Mouse (Mus musculus) ZHBTc4 (cell line): ENCODE measurements at regions not wholly inside any gene's neighbourhood (a gene's known extent, or its start where the extent isn't known, plus 50 kb on each side); places are given as distances from the start of the nearest gene placed in this dataset.
A peak's percentile ranks its signal among the peaks of the same experiment; 100 is the strongest.

Experiments used
- DNase-seq: peaks from one replicate; pipeline ENCODE4 v3.0.0-alpha.2; 2011; ENCODE audit warnings: low read depth, low spot score

DNA sequence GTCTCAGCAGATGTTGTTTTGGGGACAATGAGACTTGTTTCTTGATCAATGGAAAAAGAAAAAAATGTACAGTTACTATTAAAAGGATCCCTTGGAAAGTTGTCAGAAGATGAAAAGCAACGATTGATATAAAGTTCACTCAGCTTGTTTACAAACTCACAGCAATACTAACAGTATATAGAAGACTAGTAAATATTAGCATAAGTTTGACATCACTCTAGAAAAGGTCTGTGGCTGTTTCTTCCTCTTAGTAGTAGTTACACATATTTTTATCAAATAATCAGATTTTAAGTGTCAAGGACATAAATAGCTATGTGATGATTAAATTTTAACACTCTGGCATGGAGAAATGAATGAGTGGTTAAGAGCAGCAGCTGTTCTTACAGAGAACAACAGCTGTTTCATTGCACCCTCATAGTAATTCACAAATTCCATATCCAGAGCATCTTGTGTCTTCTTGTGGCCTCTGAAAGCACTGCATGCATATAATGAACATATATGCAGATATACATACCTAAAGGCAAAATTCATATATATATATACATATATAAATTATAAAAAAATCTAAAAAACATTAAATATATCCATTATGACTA lies 179.1 kb upstream of the Pcdh10 start:
- DNase-seq, result no peak

DNA sequence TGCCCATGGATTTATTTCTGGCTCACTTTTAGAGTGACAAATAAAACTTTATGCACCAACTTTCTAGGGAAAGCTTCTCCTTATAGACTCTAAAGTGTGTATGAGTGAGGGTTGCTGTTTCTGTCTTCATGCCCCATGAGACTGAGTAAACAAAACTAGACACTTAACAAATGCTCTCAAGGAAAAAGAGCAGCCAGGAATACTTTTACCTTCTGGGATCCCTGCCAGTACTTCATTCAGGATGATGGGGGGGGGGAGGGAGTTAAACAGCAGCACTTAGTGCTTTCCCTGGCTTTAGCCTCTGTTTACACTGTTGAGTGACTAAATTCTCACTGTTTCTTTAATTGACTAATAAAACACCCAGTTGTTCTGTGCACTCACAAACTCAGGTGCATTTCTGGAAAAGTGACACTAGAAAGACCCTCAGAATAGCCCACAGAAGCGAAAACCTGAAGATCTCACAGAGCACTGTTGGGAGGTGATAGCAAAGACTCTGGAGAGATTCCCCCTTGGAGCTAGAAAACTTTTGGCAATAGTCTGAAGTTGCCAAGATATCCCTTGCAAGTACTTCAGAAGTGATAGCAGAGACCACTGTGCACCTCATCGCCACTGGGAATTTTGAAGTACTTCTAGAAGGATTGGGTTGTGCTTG lies 173.7 kb upstream of the Pcdh10 start:
- DNase-seq, result no peak

DNA sequence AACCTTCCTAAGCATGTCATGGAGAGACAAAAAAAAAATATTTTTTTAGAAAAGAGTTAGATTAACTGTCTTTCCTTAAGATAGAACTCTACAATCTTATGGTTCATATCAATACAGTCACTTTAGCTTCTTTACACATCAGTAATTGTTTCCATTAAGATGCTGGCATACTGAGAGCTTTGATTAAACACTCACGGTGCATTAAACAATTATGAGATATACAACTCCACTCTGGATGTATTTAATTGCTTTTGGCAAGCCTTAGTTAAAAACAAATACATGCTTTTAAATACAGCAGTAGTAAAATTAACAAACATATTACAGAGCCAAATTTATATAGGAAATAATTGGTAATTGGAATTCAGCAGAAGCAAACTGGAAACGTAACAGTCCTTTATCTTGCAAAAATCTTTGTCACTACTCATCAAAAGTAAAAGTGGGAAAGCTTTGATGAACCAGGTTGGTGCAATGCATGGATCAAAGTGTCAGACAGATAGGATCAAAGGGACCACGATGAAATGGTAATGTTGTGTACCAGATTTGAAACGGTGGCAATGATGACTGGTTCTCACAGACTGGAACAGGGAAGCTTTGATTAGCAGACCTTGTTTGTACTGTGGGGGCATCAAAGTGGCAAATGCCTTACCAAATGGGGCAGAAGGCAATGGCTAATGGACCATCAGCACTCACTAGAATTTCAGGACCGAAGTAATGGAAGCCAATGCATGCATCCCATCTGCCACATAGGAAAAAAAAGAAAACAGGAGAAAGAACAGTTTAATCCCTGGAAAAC lies 146.4 kb upstream of the Pcdh10 start:
- no peak for DNase-seq

DNA sequence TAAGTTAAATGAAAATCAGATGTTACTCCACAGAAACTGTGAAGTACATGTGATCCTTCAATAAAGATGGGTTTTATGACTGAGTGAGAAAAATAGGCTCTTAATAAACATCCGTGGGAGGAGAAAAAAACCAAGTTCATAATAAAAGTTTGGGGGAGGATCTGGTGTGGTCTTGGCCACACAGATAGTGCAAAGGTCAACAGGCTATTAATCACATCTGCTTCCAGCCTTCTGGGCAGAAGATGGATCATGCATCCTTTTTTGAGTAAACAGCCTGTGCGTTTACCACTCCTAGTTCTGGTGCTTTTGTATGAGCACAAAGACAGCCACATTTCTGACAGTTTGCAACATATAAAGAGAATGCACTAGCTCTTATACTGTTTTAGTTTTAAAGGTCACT lies 139.7 kb upstream of the Pcdh10 start:
- DNase-seq, result no peak

DNA sequence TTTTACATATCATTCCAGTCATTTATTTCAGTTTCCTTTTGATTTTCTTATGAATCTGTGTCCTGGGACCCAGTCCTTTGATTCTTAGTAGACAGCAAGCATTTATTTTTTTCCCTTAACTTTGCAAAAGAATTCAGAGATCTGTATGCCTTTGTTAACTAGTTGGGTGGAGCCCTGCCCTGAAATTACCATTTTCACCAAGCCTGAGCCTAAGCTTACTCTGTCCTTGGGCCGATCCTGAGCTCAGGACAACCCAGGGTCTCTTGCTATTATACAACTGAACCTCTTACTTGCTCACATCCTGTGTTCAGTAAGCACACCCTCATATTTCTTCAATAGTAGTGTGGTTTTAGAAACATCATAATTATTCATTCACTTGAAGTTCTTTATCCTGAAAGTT lies 132.7 kb upstream of the Pcdh10 start:
- DNase-seq, result peak; percentile 54

DNA sequence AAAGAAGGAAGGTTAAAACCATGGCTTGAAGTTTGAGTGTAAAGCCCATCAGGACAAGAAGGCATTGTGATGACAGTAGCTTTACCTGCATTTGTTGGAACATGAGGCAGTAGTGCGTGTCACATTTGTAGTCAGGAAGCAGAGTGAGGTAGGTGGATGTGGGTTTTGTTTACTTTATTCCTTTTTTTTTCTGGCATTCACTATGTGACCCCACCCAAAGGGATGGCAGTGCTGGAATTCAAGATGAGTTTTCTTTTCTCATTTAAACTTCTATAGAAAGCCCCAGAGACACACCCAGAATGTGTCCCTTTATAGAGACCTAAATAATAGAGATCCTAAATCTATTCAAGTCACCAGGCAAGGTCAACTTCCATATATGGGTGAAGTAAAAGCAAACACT lies 131.6 kb upstream of the Pcdh10 start:
- DNase-seq, result peak; percentile 64

DNA sequence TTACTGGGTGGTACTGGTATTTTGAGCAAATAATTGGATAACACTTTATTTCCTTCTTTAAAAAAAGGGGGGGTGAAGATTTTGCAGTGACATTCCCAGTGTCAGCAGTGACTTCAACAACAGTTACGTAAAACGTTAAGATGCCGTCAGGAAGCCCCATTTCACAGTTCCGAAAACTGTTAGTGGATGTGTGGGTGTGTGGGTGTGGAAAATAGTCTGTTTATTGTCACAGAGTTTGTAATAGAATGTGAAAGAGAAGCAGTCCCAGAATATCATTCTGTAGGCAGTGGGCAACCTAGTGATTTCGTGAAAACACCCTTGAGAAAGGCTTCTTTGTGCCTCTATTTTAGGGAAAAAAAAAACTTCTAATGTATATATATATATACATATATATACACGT lies 101.4 kb upstream of the Pcdh10 start:
- no peak for DNase-seq

DNA sequence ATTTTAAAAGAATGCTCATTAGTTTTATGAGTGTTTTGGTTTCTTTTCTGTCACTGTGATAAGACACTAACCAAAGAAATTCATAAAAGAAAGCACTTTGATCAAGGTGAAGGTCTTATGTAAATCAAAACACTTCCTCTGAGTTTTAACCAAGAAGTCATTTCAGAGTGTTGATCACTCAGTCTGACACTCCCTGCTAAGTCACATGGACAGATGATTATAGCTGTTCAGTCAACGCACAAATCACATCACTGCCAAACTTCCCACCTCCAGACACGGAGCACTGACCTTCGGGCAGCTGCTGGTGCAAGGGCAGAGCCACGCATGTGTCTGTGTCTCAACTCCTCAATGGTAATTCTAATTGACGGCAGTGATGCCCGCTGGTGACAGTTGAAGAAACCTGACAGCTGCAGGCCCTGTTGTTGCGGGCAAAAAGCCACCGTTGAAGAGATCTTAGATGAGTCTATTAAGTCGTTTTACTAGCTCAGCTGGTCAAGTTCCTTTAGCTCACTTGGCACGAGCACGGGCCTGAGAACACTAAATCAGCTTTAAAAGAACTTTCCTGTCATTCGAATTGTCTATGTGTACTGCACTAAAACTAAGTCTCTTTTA lies 80.8 kb upstream of the Pcdh10 start:
- no peak for DNase-seq

DNA sequence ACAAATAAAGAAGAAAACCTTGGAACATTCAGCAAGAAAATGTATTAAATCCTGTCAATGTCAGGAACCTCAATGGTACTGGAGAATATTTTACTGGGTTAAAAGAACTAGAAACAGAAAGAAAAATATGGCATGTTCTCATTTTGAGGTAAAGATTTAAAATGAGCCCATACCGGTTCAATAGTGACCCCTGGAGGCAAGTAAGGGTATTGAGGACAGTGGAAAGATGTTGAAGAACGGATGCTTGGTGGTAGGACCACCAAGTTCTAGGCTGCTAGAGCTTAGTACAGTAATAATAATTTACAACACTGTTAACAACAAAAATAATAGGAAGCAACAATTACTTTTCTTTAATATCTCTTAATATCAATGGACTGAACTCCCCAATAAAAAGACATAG lies 58.9 kb upstream of the Pcdh10 start:
- DNase-seq, result peak; percentile 47
